8 mouse cellular contexts compared by ENCODE assay signal in genomic region chr15:79683146-79683545, GRCm38 (mm10). TPM values are rescaled to one million over a fixed set of nuclear protein-coding genes. Genes with fewer than 3 reads are reported as not detected.
A peak's percentile ranks its signal among the peaks of the same experiment; 100 is the strongest.
DNase-seq lines count a peak whose midpoint lies in the region; ATAC-seq lines count a peak whose summit lies in the region.

No protein-coding gene starts in this region.

- no peaks in the 10 kb centered on the region for H3K9me3 ChIP-seq in forebrain, embryonic 13.5 days (replicated peaks)
- no peaks in the 10 kb centered on the region for H3K9me3 ChIP-seq in forebrain, embryonic 12.5 days
- no peaks in the 10 kb centered on the region for H3K9me3 ChIP-seq in kidney, embryonic 15.5 days (replicated peaks)
- H3K9me3 ChIP-seq in embryonic facial prominence, embryonic 13.5 days: no peaks in the 10 kb centered on the region

- H3K9ac ChIP-seq in forebrain, embryonic 13.5 days: peak overlapping the region; percentile 45; the same call in 1 of the 2 replicates
- no peak overlapping the region for H3K9ac ChIP-seq in forebrain, embryonic 12.5 days
- no peak overlapping the region for H3K9ac ChIP-seq in kidney, embryonic 15.5 days
- H3K9ac ChIP-seq in embryonic facial prominence, embryonic 13.5 days: 0 out of 2 replicates have a peak overlapping the region, but pooled peaks have one; percentile 37

- peaks cover 44% of the 10 kb centered on the region for H3K4me1 ChIP-seq in forebrain, embryonic 13.5 days
- H3K4me1 ChIP-seq in forebrain, embryonic 12.5 days: peaks cover 46% of the 10 kb centered on the region
- H3K4me1 ChIP-seq in kidney, embryonic 15.5 days: peaks cover 54% of the 10 kb centered on the region
- peaks cover 45% of the 10 kb centered on the region for H3K4me1 ChIP-seq in embryonic facial prominence, embryonic 13.5 days

- H3K27me3 ChIP-seq in forebrain, embryonic 13.5 days: no peaks in the 10 kb centered on the region
- no peaks in the 10 kb centered on the region for H3K27me3 ChIP-seq in forebrain, embryonic 12.5 days
- H3K27me3 ChIP-seq in kidney, embryonic 15.5 days: no peaks in the 10 kb centered on the region
- no peaks in the 10 kb centered on the region for H3K27me3 ChIP-seq in embryonic facial prominence, embryonic 13.5 days

- H3K27ac ChIP-seq in forebrain, embryonic 13.5 days: no peak overlapping the region
- H3K27ac ChIP-seq in forebrain, embryonic 12.5 days: no peak overlapping the region
- H3K27ac ChIP-seq in kidney, embryonic 15.5 days: no peak overlapping the region
- no peak overlapping the region for H3K27ac ChIP-seq in embryonic facial prominence, embryonic 13.5 days

- 90% methylated on average over 6 of the region's 6 CpGs for WGBS in forebrain, embryonic 13.5 days
- WGBS in forebrain, embryonic 12.5 days: 91% methylated on average over 6 of the region's 6 CpGs
- 63% methylated on average over 6 of the region's 6 CpGs for WGBS in kidney, embryonic 15.5 days
- WGBS in embryonic facial prominence, embryonic 13.5 days: 83% methylated on average over 6 of the region's 6 CpGs

- no peaks in the 10 kb centered on the region for H3K36me3 ChIP-seq in forebrain, embryonic 13.5 days (ENCODE audit: poor library complexity, severe bottlenecking)
- no peaks in the 10 kb centered on the region for H3K36me3 ChIP-seq in forebrain, embryonic 12.5 days (replicated peaks)
- H3K36me3 ChIP-seq in kidney, embryonic 15.5 days: peaks cover 4% of the 10 kb centered on the region
- peaks cover 5% of the 10 kb centered on the region; the same call in 1 of the 2 replicates for H3K36me3 ChIP-seq in embryonic facial prominence, embryonic 13.5 days

- ATAC-seq in forebrain, embryonic 13.5 days: no peak
- no peak for ATAC-seq in forebrain, embryonic 12.5 days (ENCODE audit: low FRiP score)
- ATAC-seq in kidney, embryonic 15.5 days (replicated peaks; ENCODE audit: low FRiP score): no peak
- no peak for ATAC-seq in embryonic facial prominence, embryonic 13.5 days (ENCODE audit: insufficient number of reproducible peaks, insufficient read depth, low FRiP score, low TSS enrichment, low read depth)
- peak; percentile 66 for ATAC-seq in megakaryocyte, adult 5-6 weeks (ENCODE audit: poor library complexity, severe bottlenecking)

- intact Hi-C loops in gastrocnemius, postnatal 14 days (cut with DNase I; ENCODE audit: low total_unique reads): no loop called here

- H3K4me3 ChIP-seq in forebrain, embryonic 13.5 days: no peak overlapping the region
- H3K4me3 ChIP-seq in forebrain, embryonic 12.5 days (replicated peaks): no peak overlapping the region
- H3K4me3 ChIP-seq in kidney, embryonic 15.5 days (replicated peaks): no peak overlapping the region
- H3K4me3 ChIP-seq in embryonic facial prominence, embryonic 13.5 days: no peak overlapping the region

- H3K4me2 ChIP-seq in forebrain, embryonic 13.5 days: peak overlapping the region; percentile 85; the same call in 1 of the 2 replicates
- no peak overlapping the region for H3K4me2 ChIP-seq in forebrain, embryonic 12.5 days
- no peak overlapping the region for H3K4me2 ChIP-seq in kidney, embryonic 15.5 days
- H3K4me2 ChIP-seq in embryonic facial prominence, embryonic 13.5 days: no peak overlapping the region

- DNase-seq in kidney, adult 11 months: peak; percentile 43
- DNase-seq in MN1 (ENCODE audit: low spot score): no peak
- DNase-seq in gastrocnemius, postnatal 14 days: no peak

RNA-seq across cellular contexts. Expression of gene Josd1, which starts 4.6 kb away (rescaled TPM):
- 17.9 and 18.7 TPM in 2 replicates for polyA plus RNA-seq in forebrain, embryonic 13.5 days (2015; fragmentation: Nextera tagmentation; extraction: Ambion mirVana)
- 24.1 and 24.5 TPM in 2 replicates for polyA plus RNA-seq in forebrain, embryonic 12.5 days (2016; fragmentation: Nextera tagmentation; extraction: Ambion mirVana)
- 19.0 and 21.1 TPM in 2 replicates for polyA plus RNA-seq in kidney, embryonic 15.5 days (2015; fragmentation: Nextera tagmentation; extraction: Ambion mirVana)
- polyA plus RNA-seq in embryonic facial prominence, embryonic 13.5 days (2015; fragmentation: Nextera tagmentation; extraction: Ambion mirVana): 26.1 and 28.3 TPM in 2 replicates
- 6.7 and 8.0 TPM in 2 replicates for total RNA-seq in megakaryocyte, adult 5-6 weeks (2015)
- total RNA-seq in megakaryocyte, adult 5-6 weeks (2017): 10.7 and 13.0 TPM in 2 replicates
- total RNA-seq in gastrocnemius, postnatal 14 days (2021): 10 to 100 TPM in 1 of 2 experiments, 1 to 10 TPM in 1; 9.8 to 11.1 TPM

RNA-seq across cellular contexts. Expression of gene Gtpbp1, which starts 7.5 kb away (rescaled TPM):
- 47.2 and 50.9 TPM in 2 replicates for polyA plus RNA-seq in forebrain, embryonic 13.5 days (2015; fragmentation: Nextera tagmentation; extraction: Ambion mirVana)
- polyA plus RNA-seq in forebrain, embryonic 12.5 days (2016; fragmentation: Nextera tagmentation; extraction: Ambion mirVana): 51.5 and 55.7 TPM in 2 replicates
- 32.6 and 36.5 TPM in 2 replicates for polyA plus RNA-seq in kidney, embryonic 15.5 days (2015; fragmentation: Nextera tagmentation; extraction: Ambion mirVana)
- 39.8 and 42.2 TPM in 2 replicates for polyA plus RNA-seq in embryonic facial prominence, embryonic 13.5 days (2015; fragmentation: Nextera tagmentation; extraction: Ambion mirVana)
- total RNA-seq in megakaryocyte, adult 5-6 weeks (2015): 31.2 and 31.9 TPM in 2 replicates
- total RNA-seq in megakaryocyte, adult 5-6 weeks (2017): 36.8 and 56.8 TPM in 2 replicates
- 10 to 100 TPM; 17.7 to 18.0 TPM for total RNA-seq in gastrocnemius, postnatal 14 days (2021)

RNA-seq across cellular contexts. Expression of gene Tomm22, which starts 12.5 kb away (rescaled TPM):
- 288 TPM in 2 replicates for polyA plus RNA-seq in forebrain, embryonic 13.5 days (2015; fragmentation: Nextera tagmentation; extraction: Ambion mirVana)
- polyA plus RNA-seq in forebrain, embryonic 12.5 days (2016; fragmentation: Nextera tagmentation; extraction: Ambion mirVana): 266 and 274 TPM in 2 replicates
- polyA plus RNA-seq in kidney, embryonic 15.5 days (2015; fragmentation: Nextera tagmentation; extraction: Ambion mirVana): 249 and 266 TPM in 2 replicates
- polyA plus RNA-seq in embryonic facial prominence, embryonic 13.5 days (2015; fragmentation: Nextera tagmentation; extraction: Ambion mirVana): 238 TPM in 2 replicates
- 161 and 184 TPM in 2 replicates for total RNA-seq in megakaryocyte, adult 5-6 weeks (2015)
- 81.2 and 82.1 TPM in 2 replicates for total RNA-seq in megakaryocyte, adult 5-6 weeks (2017)
- total RNA-seq in gastrocnemius, postnatal 14 days (2021): 10 to 100 TPM; 78.3 to 80.4 TPM

RNA-seq across cellular contexts. Expression of gene Cby1, which starts 24.1 kb away (rescaled TPM):
- polyA plus RNA-seq in forebrain, embryonic 13.5 days (2015; fragmentation: Nextera tagmentation; extraction: Ambion mirVana): 103 and 109 TPM in 2 replicates
- polyA plus RNA-seq in forebrain, embryonic 12.5 days (2016; fragmentation: Nextera tagmentation; extraction: Ambion mirVana): 89.3 and 90.6 TPM in 2 replicates
- polyA plus RNA-seq in kidney, embryonic 15.5 days (2015; fragmentation: Nextera tagmentation; extraction: Ambion mirVana): 51.5 and 56.6 TPM in 2 replicates
- 60.7 and 66.0 TPM in 2 replicates for polyA plus RNA-seq in embryonic facial prominence, embryonic 13.5 days (2015; fragmentation: Nextera tagmentation; extraction: Ambion mirVana)
- total RNA-seq in megakaryocyte, adult 5-6 weeks (2015): 9.9 and 12.9 TPM in 2 replicates
- total RNA-seq in megakaryocyte, adult 5-6 weeks (2017): 45.0 and 52.0 TPM in 2 replicates
- total RNA-seq in gastrocnemius, postnatal 14 days (2021): 10 to 100 TPM; 17.2 to 18.0 TPM

RNA-seq across cellular contexts. Expression of gene Fam227a, which starts 24.4 kb away (rescaled TPM):
- polyA plus RNA-seq in forebrain, embryonic 13.5 days (2015; fragmentation: Nextera tagmentation; extraction: Ambion mirVana): 5.8 and 6.3 TPM in 2 replicates
- polyA plus RNA-seq in forebrain, embryonic 12.5 days (2016; fragmentation: Nextera tagmentation; extraction: Ambion mirVana): 5.1 and 5.4 TPM in 2 replicates
- 1.3 and 1.5 TPM in 2 replicates for polyA plus RNA-seq in kidney, embryonic 15.5 days (2015; fragmentation: Nextera tagmentation; extraction: Ambion mirVana)
- polyA plus RNA-seq in embryonic facial prominence, embryonic 13.5 days (2015; fragmentation: Nextera tagmentation; extraction: Ambion mirVana): 2.2 and 2.5 TPM in 2 replicates
- total RNA-seq in megakaryocyte, adult 5-6 weeks (2015): 0.20 and 0.87 TPM in 2 replicates
- total RNA-seq in megakaryocyte, adult 5-6 weeks (2017): 0.12 and 1.2 TPM in 2 replicates
- 1 to 10 TPM in 1 of 2 experiments, under 1 TPM in 1; 0.53 to 1.4 TPM for total RNA-seq in gastrocnemius, postnatal 14 days (2021)

Comparison
In these comparisons a context has a peak if more than half of its experiments do, and no peak if none do; other contexts are left out.
1. H3K9ac ChIP-seq: peak in forebrain, embryonic 13.5 days (single experiment) and embryonic facial prominence, embryonic 13.5 days (single experiment); none in forebrain, embryonic 12.5 days (single experiment) and kidney, embryonic 15.5 days (single experiment).